Mouse (Mus musculus) lung, adult 10 weeks (tissue): ENCODE data around the gene 3110082J24Rik. TPM values are rescaled to one million over a fixed set of nuclear protein-coding genes. Genes with fewer than 3 reads are reported as not detected.

Experiments
- polyA plus RNA-seq: library from polyadenylated mRNA; stranded (reverse); fragments of 350-450 nt; fragmentation: Illumina TruSeq; extraction: RNeasy Lipid Tissue Mini Kit (QIAGEN cat#74804); gene quantifications from one replicate; pipeline ENCODE4 v1.2.3, GENCODE M21; 2014; ENCODE audit warnings: low read depth, low replicate concordance; ENCODE audit not compliant: insufficient read depth

Gene 3110082J24Rik
- not detected for polyA plus RNA-seq

DNA sequence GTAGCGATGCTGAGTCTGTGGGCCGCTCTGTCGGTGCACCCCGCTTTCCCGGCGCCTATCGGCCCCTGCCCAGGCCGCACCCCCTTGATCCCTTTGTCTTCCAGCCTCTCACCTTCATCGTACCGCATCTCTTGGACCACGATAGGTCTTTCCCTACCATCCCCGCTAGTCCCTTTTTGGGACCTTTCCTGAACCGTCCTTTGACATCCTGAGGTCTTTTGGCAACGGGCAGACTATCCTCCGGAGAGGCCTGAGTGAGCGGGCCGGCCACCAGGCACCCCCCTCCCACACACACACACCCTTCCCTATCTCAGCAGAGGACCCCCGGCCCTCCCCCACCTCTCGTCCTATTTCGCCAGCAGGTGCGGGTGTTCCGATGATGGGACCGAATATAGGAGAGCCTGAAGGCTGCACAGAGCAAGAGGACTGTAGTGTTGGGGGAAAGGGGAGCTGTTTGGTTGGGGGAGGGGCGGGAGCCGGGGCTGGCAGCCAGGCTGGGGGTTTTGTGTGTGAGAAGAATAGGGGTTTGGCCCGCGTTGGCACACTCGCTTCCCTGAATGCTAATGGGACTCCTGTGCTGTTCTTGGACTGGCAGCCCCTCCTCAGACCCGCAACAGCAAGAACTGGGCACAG is at the start of gene 3110082J24Rik:
Gene 3110082J24Rik (minus strand): TSS at position 419 of the 633 bp plus-strand sequence.

DNA sequence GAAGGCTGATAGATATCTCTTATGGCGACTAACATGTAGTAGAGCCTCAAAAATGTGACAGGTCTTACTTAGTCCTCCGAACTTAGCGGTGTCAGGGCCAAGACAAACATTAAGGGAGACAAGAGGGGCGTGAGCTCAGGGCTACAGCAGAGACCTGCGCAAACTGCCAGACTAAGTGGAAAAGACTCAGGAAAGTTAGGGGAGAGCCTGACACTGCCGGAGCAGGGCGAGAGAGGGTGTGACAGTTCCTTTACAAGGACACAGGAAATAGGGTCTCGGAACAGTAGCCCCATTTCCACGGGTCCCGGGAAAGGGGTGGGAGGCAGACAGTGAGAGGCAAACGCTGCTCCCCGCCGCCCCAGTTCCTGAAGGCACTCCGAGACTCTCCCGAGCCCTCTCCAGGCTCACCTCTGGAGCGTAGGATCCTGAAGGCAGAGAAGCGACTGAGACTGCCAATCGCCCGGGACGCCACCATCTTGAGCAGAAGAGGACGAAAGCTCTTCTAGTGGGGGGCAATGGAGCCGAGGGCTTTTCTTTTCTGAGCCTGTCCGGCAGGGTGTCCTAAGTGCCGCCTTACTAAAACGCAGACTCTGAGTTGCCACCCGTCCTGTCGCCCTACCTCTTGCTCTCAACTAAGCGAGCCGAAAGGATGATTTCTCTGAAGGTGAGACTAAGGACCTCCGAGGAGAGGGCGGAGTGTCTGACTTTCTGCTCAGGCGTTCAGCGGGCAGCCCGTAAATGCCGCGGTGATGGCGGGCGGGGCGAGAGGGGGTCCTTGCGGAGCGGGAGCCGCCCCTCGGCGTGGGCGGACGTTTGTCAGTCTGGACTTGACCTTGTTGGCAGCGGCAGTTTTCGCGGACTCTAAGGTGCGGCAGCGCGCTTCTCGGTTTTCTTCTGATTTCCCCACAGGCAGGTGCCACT is 48.8 kb upstream of the 3110082J24Rik start, which contains the start of the genes Hadha and Hadhb:
Gene Hadha (minus strand): TSS at position 689 of the 921 bp plus-strand sequence.
Gene Hadhb (plus strand): TSS at position 775 of the 921 bp plus-strand sequence.

DNA sequence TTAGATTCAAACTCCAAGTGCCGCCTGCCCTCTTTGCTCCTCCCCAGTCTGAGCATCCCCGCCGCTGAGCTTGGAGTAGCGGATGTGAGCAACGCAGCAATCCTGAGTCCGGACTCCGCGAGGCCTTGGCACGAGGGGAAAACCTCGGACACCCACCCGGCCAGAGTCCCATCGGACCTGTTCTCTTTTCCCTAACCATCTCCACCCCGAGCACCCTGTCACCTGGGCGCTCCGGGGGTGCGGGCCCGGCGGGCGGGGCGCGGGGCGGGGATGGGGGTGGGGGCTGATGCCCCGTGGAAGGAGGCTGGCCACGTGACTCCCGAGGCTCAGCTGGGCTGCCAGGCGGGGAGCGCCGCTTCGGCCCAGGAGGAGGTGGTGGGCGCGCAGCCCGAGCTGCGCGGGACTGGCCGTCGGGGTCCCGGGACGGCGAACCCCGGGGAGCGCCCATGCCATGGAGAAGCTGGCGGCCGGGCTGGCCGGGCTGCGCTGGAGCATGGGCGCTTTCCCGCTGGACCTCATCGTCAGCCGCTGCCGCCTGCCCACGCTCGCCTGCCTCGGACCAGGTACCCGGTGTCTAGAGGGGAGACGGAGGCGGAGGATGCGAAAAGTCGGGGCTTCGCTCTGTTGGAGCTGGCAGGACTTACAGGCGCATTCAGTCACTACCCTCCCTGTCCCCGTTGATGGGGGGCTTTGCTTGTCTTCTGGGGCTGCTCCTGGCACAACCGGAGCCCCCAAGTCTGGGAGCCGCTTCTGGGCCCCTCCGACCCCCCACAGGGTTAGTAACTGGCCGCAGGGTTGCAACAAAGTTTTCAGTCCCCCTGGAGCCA is 832 bp downstream of the 3110082J24Rik start, which contains the start of gene Garem2:
Gene Garem2 (plus strand): TSS at position 321 of the 827 bp plus-strand sequence.

DNA sequence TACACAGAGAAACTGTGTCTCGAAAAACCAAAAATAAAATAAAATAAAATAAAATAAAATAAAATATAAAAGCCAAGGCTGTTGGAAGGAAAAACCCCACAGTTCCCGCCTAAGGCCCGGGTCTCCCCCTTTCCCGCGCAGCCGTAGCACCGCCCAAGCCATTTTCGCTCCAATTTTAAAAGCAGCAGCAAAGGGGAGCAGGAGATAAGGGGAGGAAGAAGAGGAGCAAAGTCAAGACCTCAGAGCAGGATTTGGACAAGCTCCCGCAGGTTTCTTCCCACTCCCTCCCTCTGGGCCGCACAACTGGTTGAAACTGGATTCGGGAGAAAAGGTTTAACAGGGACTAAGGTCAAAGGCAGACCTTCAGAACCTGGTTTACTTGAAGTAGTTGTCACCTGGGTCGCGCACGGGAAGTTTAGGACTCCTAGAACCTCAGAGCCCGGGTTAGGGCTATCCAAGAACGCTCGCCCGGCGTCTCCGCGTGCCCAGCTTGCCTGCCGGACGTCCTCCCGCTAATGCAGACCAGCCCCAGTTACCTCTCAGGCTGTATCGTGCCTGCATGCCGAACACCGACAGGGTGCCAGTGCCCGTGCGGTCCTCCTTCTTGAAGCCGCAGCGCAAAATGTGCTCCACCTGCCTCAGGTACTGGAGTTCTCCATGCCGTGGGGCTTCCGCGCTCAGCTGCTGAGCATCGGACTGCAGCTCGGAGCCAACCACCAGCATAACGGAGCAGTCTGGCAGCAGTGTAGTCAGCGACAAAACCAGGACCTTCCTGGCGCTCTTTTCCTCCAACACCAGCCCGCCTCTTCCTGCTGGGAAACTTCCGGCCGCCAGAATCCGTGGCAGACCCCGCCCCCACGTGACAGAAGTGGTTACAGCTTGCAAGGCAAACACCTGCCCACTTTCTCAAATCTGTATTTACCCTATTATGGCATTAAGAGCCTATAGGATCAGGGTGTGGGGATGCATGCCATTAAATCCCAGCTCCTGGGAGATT is 32.8 kb downstream of the 3110082J24Rik start, which contains the start of gene Tyms:
Gene Tyms (minus strand): TSS at position 793 of the 997 bp plus-strand sequence.

Other genes with a start within 250 kb of the 3110082J24Rik start
- gene Il6, start 93.0 kb downstream of the 3110082J24Rik start, polyA plus RNA-seq, result 0.62 TPM
- 11.4 TPM for gene Tyms, start 32.5 kb downstream of the 3110082J24Rik start, polyA plus RNA-seq
- not detected for gene Garem2, start 925 bp downstream of the 3110082J24Rik start, polyA plus RNA-seq
- gene Hadha, start 49.1 kb upstream of the 3110082J24Rik start, polyA plus RNA-seq, result 50.0 TPM
- 97.1 TPM for gene Hadhb, start 49.2 kb upstream of the 3110082J24Rik start, polyA plus RNA-seq
- 0.07 TPM for gene Adgrf3, start 99.6 kb upstream of the 3110082J24Rik start, polyA plus RNA-seq
- gene Selenoi, start 126.5 kb upstream of the 3110082J24Rik start, polyA plus RNA-seq, result 5.5 TPM
- 8.8 TPM for gene Drc1, start 175.3 kb upstream of the 3110082J24Rik start, polyA plus RNA-seq